Mouse (Mus musculus) yolk sac, embryonic 10.5 days (tissue): ENCODE measurements at regions not wholly inside any gene's neighbourhood (a gene's known extent, or its start where the extent isn't known, plus 50 kb on each side); places are given as distances from the start of the nearest gene placed in this dataset.

Experiments
- DNase-seq: peaks from one replicate; pipeline ENCODE4 v3.0.0-alpha.2; 2017; ENCODE audit warnings: low spot score

GRCm38 (mm10) chr1:144452141-144452540 is 115.3 kb downstream of the Rgs21 start:
- no peak for DNase-seq

- DNase-seq = no peak
These were observed 115.7 kb downstream of the Rgs21 start for GRCm38 (mm10) chr1:144451731-144452130.

GRCm38 (mm10) chr1:144436617-144437016 is 130.8 kb downstream of the Rgs21 start:
- no peak for DNase-seq

- DNase-seq = no peak
These were observed 134.7 kb downstream of the Rgs21 start for GRCm38 (mm10) chr1:144432816-144433215.

- no peak for DNase-seq
These were observed 135.8 kb downstream of the Rgs21 start for GRCm38 (mm10) chr1:144431535-144432276.

GRCm38 (mm10) chr1:144421374-144421773 is 146.1 kb downstream of the Rgs21 start:
- DNase-seq = no peak

GRCm38 (mm10) chr1:144406387-144407383 is 157.6 kb upstream of the Rgs1 start:
- DNase-seq = peak; percentile 32

GRCm38 (mm10) chr1:144405724-144406123 is 156.7 kb upstream of the Rgs1 start:
- no peak for DNase-seq

- no peak for DNase-seq
These were observed 156.0 kb upstream of the Rgs1 start for GRCm38 (mm10) chr1:144405031-144405430.

GRCm38 (mm10) chr1:144379991-144380594 is 131.1 kb upstream of the Rgs1 start:
- DNase-seq = no peak

- no peak for DNase-seq
These were observed 125.1 kb upstream of the Rgs1 start for GRCm38 (mm10) chr1:144374121-144374520.

- DNase-seq = no peak
These were observed 118.5 kb upstream of the Rgs1 start for GRCm38 (mm10) chr1:144367492-144367891.

GRCm38 (mm10) chr1:144355560-144356310 is 106.7 kb upstream of the Rgs1 start:
- no peak for DNase-seq

GRCm38 (mm10) chr1:144355041-144355440 is 106.0 kb upstream of the Rgs1 start:
- DNase-seq = no peak

- DNase-seq = no peak
These were observed 104.3 kb upstream of the Rgs1 start for GRCm38 (mm10) chr1:144353320-144353719.

GRCm38 (mm10) chr1:144343820-144344219 is 94.8 kb upstream of the Rgs1 start:
- no peak for DNase-seq

- no peak for DNase-seq
These were observed 94.3 kb upstream of the Rgs1 start for GRCm38 (mm10) chr1:144343299-144343698.

- no peak for DNase-seq
These were observed 88.5 kb upstream of the Rgs1 start for GRCm38 (mm10) chr1:144337572-144337971.

- DNase-seq = peak; percentile 2
These were observed 81.5 kb upstream of the Rgs1 start for GRCm38 (mm10) chr1:144330365-144331050.

GRCm38 (mm10) chr1:144319406-144319805 is 70.4 kb upstream of the Rgs1 start:
- no peak for DNase-seq

- no peak for DNase-seq
These were observed 69.2 kb upstream of the Rgs1 start for GRCm38 (mm10) chr1:144318289-144318688.
